Mouse (Mus musculus) limb, embryonic 14.5 days (tissue): Measurements from ENCODE around the gene Tigit. TPM values are rescaled to one million over a fixed set of nuclear protein-coding genes. Genes with fewer than 3 reads are reported as not detected.

ENCODE experiments used
- ATAC-seq: fragments of 200-750 bp; cut with Nextera tagmentation; 2 replicates; pipeline ENCODE4 v1.8.0; 2017; ENCODE audit warnings: low read depth, moderate number of reproducible peaks, moderate TSS enrichment; ENCODE audit not compliant: low FRiP score
- DNase-seq: peaks from one replicate; pipeline ENCODE4 v3.0.0-alpha.2; 2015; ENCODE audit warnings: low spot score
- H3K27ac ChIP-seq: fragments of 300-500 bp; sonication (generic); replicated peaks from 2 replicates; pipeline ENCODE4 v1.5.1; 2014; ENCODE audit warnings: low read depth, mild to moderate bottlenecking, low read length, moderate library complexity, mixed read lengths
- H3K27me3 ChIP-seq: fragments of 300-500 bp; sonication (generic); 2 replicates; pipeline ENCODE4 v1.6.1; 2014; ENCODE audit warnings: low read length, mixed read lengths; ENCODE audit not compliant: control insufficient read depth, insufficient read depth
- H3K36me3 ChIP-seq: fragments of 300-500 bp; sonication (generic); 2 replicates; pipeline ENCODE4 v1.6.1; 2014; ENCODE audit warnings: mild to moderate bottlenecking, low read length, moderate library complexity, mixed read lengths; ENCODE audit not compliant: control insufficient read depth, insufficient read depth
- H3K4me1 ChIP-seq: fragments of 300-500 bp; sonication (generic); 2 replicates; pipeline ENCODE4 v1.6.1; 2014; ENCODE audit warnings: antibody characterized with exemption, low read length, mixed read lengths; ENCODE audit not compliant: control insufficient read depth, insufficient read depth
- H3K4me2 ChIP-seq: fragments of 300-500 bp; sonication (generic); replicated peaks from 2 replicates; pipeline ENCODE4 v1.6.1; 2014; ENCODE audit warnings: low read depth, mild to moderate bottlenecking, low read length, moderate library complexity; ENCODE audit not compliant: severe bottlenecking
- H3K4me3 ChIP-seq: fragments of 300-500 bp; sonication (generic); replicated peaks from 2 replicates; pipeline ENCODE4 v1.5.1; 2014; ENCODE audit warnings: low read length
- H3K9ac ChIP-seq: fragments of 300-500 bp; sonication (generic); 2 replicates; pipeline ENCODE4 v1.6.1; 2014; ENCODE audit warnings: mild to moderate bottlenecking, low read depth, low read length, moderate library complexity; ENCODE audit not compliant: severe bottlenecking
- H3K9me3 ChIP-seq: fragments of 300-500 bp; sonication (generic); 2 replicates; pipeline ENCODE4 v1.6.1; 2016; ENCODE audit warnings: low read length; ENCODE audit not compliant: control insufficient read depth
- POLR2A ChIP-seq: fragments of 200-500 bp; IDR thresholded peaks from 2 replicates; pipeline ENCODE4 v1.8.0; 2012; ENCODE audit warnings: inconsistent platforms, mild to moderate bottlenecking, moderate library complexity, borderline replicate concordance; ENCODE audit not compliant: insufficient read depth, insufficient read length; ENCODE audit errors: extremely low read depth
- WGBS: fragments of 180-500 bp; shearing (Covaris S2); extraction: QIAGEN DNeasy Blood & Tissue Kit; methylation state at CpG from one replicate; pipeline ENCODE4 v1.1.7; 2014; 5-methylcytosine and 5-hydroxymethylcytosine counted together
- polyA plus RNA-seq, 2 experiments: library from polyadenylated mRNA; depleted of rRNA in 1 of 2; stranded (reverse) in 1 of 2; unstranded in 1 of 2; fragments of >200 nt; fragmentation: Nextera tagmentation in 1 of 2; extraction: Ambion mirVana in 1 of 2; gene quantifications; 2 replicates each; pipeline versions ENCODE4 v1.2.1 to v1.2.3; 2012 to 2014

The Tigit gene
- polyA plus RNA-seq, 2 experiments: not detected

- 86% methylated on average over 3 of the region's 3 CpGs for WGBS
- H3K4me1 ChIP-seq: no peaks in the 10 kb centered on the region
- H3K4me3 ChIP-seq: no peak overlapping the region
- H3K9ac ChIP-seq: no peak overlapping the region
- no peaks in the 10 kb centered on the region for H3K27me3 ChIP-seq
- no peak for DNase-seq
- no peaks in the 10 kb centered on the region for H3K9me3 ChIP-seq
- no peak for TF ChIP-seq POLR2A
- no peaks in the 10 kb centered on the region for H3K36me3 ChIP-seq
- no peak overlapping the region for H3K27ac ChIP-seq
- no peak for ATAC-seq
- H3K4me2 ChIP-seq: no peak overlapping the region
These were observed 26.3 kb upstream of the Tigit start for GRCm38 (mm10) chr16:43690211-43690690.

- H3K4me2 ChIP-seq: no peak overlapping the region
- H3K9ac ChIP-seq: no peak overlapping the region
- H3K27me3 ChIP-seq: no peaks in the 10 kb centered on the region
- no peaks in the 10 kb centered on the region for H3K36me3 ChIP-seq
- TF ChIP-seq POLR2A: no peak
- no peak for ATAC-seq
- H3K4me1 ChIP-seq: no peaks in the 10 kb centered on the region
- 82% methylated on average over 2 of the region's 2 CpGs for WGBS
- DNase-seq: no peak
- no peak overlapping the region for H3K4me3 ChIP-seq
- H3K27ac ChIP-seq: no peak overlapping the region
- no peaks in the 10 kb centered on the region for H3K9me3 ChIP-seq
These were observed 24.0 kb upstream of the Tigit start for GRCm38 (mm10) chr16:43687968-43688367.

- WGBS: 78% methylated on average over 3 of the region's 3 CpGs
- no peaks in the 10 kb centered on the region for H3K4me1 ChIP-seq
- H3K36me3 ChIP-seq: no peaks in the 10 kb centered on the region
- no peaks in the 10 kb centered on the region for H3K9me3 ChIP-seq
- H3K4me2 ChIP-seq: no peak overlapping the region
- no peak for TF ChIP-seq POLR2A
- H3K9ac ChIP-seq: no peak overlapping the region
- no peaks in the 10 kb centered on the region for H3K27me3 ChIP-seq
- no peak overlapping the region for H3K27ac ChIP-seq
- no peak overlapping the region for H3K4me3 ChIP-seq
- DNase-seq (no peak), ATAC-seq (no peak)
These were observed 10.5 kb upstream of the Tigit start for GRCm38 (mm10) chr16:43674400-43674799.

- Histone ChIP-seq H3K36me3 (no peaks in the 10 kb centered on the region), H3K27me3 (no peaks in the 10 kb centered on the region), H3K27ac (no peak overlapping the region), H3K4me3 (no peak overlapping the region), H3K9me3 (no peaks in the 10 kb centered on the region), H3K9ac (no peak overlapping the region), H3K4me1 (no peaks in the 10 kb centered on the region), H3K4me2 (no peak overlapping the region)
- ATAC-seq (no peak), DNase-seq (no peak)
- no peak for TF ChIP-seq POLR2A
These were observed 8.8 kb upstream of the Tigit start for GRCm38 (mm10) chr16:43672697-43673096.

GRCm38 (mm10) chr16:43671972-43672371 is 8.0 kb upstream of the Tigit start:
- Histone ChIP-seq H3K4me2 (no peak overlapping the region), H3K9ac (no peak overlapping the region), H3K4me3 (no peak overlapping the region), H3K36me3 (no peaks in the 10 kb centered on the region), H3K27ac (no peak overlapping the region), H3K4me1 (no peaks in the 10 kb centered on the region), H3K27me3 (no peaks in the 10 kb centered on the region), H3K9me3 (no peaks in the 10 kb centered on the region)
- ATAC-seq: no peak
- TF ChIP-seq POLR2A: no peak
- DNase-seq: no peak
- 94% methylated on average over 1 of the region's 1 CpGs for WGBS

GRCm38 (mm10) chr16:43668294-43668693 is 4.3 kb upstream of the Tigit start:
- H3K9ac ChIP-seq: no peak overlapping the region
- H3K9me3 ChIP-seq: no peaks in the 10 kb centered on the region
- DNase-seq (no peak), ATAC-seq (no peak)
- no peak for TF ChIP-seq POLR2A
- H3K4me1 ChIP-seq: no peaks in the 10 kb centered on the region
- H3K36me3 ChIP-seq: no peaks in the 10 kb centered on the region
- no peak overlapping the region for H3K4me2 ChIP-seq
- H3K27ac ChIP-seq: no peak overlapping the region
- 91% methylated on average over 3 of the region's 3 CpGs for WGBS
- no peak overlapping the region for H3K4me3 ChIP-seq
- no peaks in the 10 kb centered on the region for H3K27me3 ChIP-seq
